Mouse (Mus musculus) adrenal gland, adult 10 weeks (tissue): ENCODE measurements around the gene Zim1. TPM values are rescaled to one million over a fixed set of nuclear protein-coding genes. Genes with fewer than 3 reads are reported as not detected.

Experiments
- polyA plus RNA-seq: library from polyadenylated mRNA; stranded (reverse); fragments of 350-450 nt; fragmentation: Illumina TruSeq; extraction: RNeasy Lipid Tissue Mini Kit (QIAGEN cat#74804); gene quantifications from one replicate; pipeline ENCODE4 v1.2.3, GENCODE M21; 2014; ENCODE audit warnings: low read depth, low replicate concordance

The Zim1 gene
- 5.2 TPM for polyA plus RNA-seq

DNA sequence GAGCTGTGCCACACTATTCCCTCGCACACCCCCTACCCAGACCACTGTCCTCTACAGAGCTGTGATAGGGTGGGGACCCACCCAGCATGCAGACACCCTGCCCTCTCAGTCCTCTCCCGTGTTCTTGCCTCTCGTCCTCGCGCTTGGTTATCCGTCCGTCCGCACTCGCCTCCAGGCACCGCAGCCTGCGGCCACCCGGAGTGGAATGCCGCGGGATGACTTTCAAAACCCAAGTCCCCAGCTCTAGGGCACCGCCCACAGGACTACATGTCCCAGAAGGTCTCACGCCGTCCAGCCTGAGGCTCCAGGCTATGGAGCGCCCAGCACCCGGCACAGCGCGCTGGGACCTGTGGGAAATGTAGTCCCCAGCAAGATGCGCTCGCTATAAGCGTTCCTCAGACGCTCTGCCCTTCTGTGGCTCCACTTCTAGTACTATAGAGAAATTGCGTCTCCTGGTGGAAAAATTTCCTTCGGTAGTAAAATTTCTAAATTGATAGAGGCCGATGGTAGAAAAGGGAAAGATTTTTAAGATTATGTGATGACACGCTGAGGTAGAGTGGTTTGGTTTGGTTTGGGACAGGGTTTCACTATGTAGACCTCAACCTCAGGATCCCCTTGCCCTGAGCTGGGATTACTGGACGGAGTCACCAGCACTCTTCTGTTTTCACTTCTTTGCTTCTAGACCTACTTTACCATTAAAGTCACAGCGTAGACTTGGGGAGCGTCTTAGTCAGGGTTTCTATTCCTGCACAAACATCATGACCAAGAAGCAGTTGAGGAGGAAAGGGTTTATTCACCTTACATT, at the start of gene Zim1:
TSS of gene Zim1 (minus strand) at position 210 of the 805 bp plus-strand sequence.

DNA sequence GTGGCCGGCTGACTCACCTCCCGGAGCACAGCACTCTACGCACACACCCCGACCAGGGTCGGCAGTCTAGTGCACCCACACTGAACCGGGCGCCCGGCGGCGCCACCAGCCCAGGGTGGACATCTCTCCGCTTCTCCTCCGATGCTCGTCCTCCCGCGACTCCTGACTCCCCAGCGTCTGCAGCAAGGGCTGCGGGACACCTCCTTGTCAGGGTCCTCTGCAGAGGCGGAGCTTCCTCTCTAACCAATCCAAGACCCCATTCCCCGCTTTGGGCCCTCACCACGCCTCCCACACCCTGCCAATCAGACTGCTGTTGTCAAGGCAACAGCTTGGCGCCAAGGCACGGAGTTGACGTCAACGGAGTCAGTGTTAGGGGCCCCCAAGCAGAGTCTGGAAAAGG, 34.0 kb upstream of the Zim1 start, which contains the start of the genes Peg3 and Usp29:
TSS of gene Peg3 (minus strand) at position 191 of the 400 bp plus-strand sequence.
TSS of gene Usp29 (plus strand) at position 338 of the 400 bp plus-strand sequence.

Other genes with a start within 250 kb of the Zim1 start
- not detected for gene Olfr1336, start 240.3 kb downstream of the Zim1 start, polyA plus RNA-seq
- gene Olfr1346, start 229.3 kb downstream of the Zim1 start, polyA plus RNA-seq, result not detected
- not detected for gene Olfr5, start 209.5 kb downstream of the Zim1 start, polyA plus RNA-seq
- gene Olfr1347, start 196.7 kb downstream of the Zim1 start, polyA plus RNA-seq, result not detected
- gene Olfr1348, start 187.7 kb downstream of the Zim1 start, polyA plus RNA-seq, result not detected
- gene Olfr1349, start 173.5 kb downstream of the Zim1 start, polyA plus RNA-seq, result not detected
- gene Olfr1350, start 131.6 kb downstream of the Zim1 start, polyA plus RNA-seq, result not detected
- gene Peg3, start 34.0 kb upstream of the Zim1 start, polyA plus RNA-seq, result 60.7 TPM
- gene Usp29, start 34.1 kb upstream of the Zim1 start, polyA plus RNA-seq, result 1.2 TPM